8 mouse cellular contexts compared by ENCODE assay signal in genomic region chr1:136126895-136127294, GRCm38 (mm10). TPM values are rescaled to one million over a fixed set of nuclear protein-coding genes. Genes with fewer than 3 reads are reported as not detected.
DNase-seq lines count a peak whose midpoint lies in the region; ATAC-seq lines count a peak whose summit lies in the region.

No protein-coding gene starts in this region.

- WGBS in stomach, embryonic 15.5 days: 37% methylated on average over 10 of the region's 10 CpGs
- 88% methylated on average over 10 of the region's 10 CpGs for WGBS in midbrain, embryonic 13.5 days

- peak; percentile 27 for DNase-seq in ovary, postnatal 36 days (ENCODE audit: low spot score)
- DNase-seq in ovary, postnatal 14 days (ENCODE audit: low spot score): no peak
- peak; percentile 96 for DNase-seq in fibroblast of lung, adult 2 months (ENCODE audit: low read depth)
- DNase-seq in kidney, adult 9 months: peak; percentile 56
- DNase-seq in embryo, embryonic 11 days: no peak
- no peak for DNase-seq in retina, postnatal 1 day

- H3K9ac ChIP-seq in stomach, embryonic 15.5 days: no peak overlapping the region
- no peak overlapping the region for H3K9ac ChIP-seq in midbrain, embryonic 13.5 days (replicated peaks)

- no peaks in the 10 kb centered on the region for H3K36me3 ChIP-seq in stomach, embryonic 15.5 days
- no peaks in the 10 kb centered on the region for H3K36me3 ChIP-seq in midbrain, embryonic 13.5 days

- no peak for ATAC-seq in stomach, embryonic 15.5 days (ENCODE audit: insufficient read depth, low FRiP score, low read depth)
- no peak for ATAC-seq in midbrain, embryonic 13.5 days

- no peak overlapping the region for H3K4me2 ChIP-seq in stomach, embryonic 15.5 days
- no peak overlapping the region for H3K4me2 ChIP-seq in midbrain, embryonic 13.5 days (replicated peaks)

- no peaks in the 10 kb centered on the region for H3K27me3 ChIP-seq in stomach, embryonic 15.5 days (replicated peaks)
- H3K27me3 ChIP-seq in midbrain, embryonic 13.5 days: peaks cover 4% of the 10 kb centered on the region; the same call in 1 of the 2 replicates

- no peak overlapping the region for H3K4me3 ChIP-seq in stomach, embryonic 15.5 days (replicated peaks)
- H3K4me3 ChIP-seq in midbrain, embryonic 13.5 days (replicated peaks): no peak overlapping the region

- peaks cover 47% of the 10 kb centered on the region for H3K4me1 ChIP-seq in stomach, embryonic 15.5 days
- H3K4me1 ChIP-seq in midbrain, embryonic 13.5 days (replicated peaks): peaks cover 13% of the 10 kb centered on the region

- H3K9me3 ChIP-seq in stomach, embryonic 15.5 days: no peaks in the 10 kb centered on the region
- H3K9me3 ChIP-seq in midbrain, embryonic 13.5 days: no peaks in the 10 kb centered on the region

- peak overlapping the region; percentile 18 for H3K27ac ChIP-seq in stomach, embryonic 15.5 days
- no peak overlapping the region for H3K27ac ChIP-seq in midbrain, embryonic 13.5 days

RNA-seq across cellular contexts. Expression of gene Kif21b, which starts 4.3 kb away (rescaled TPM):
- polyA plus RNA-seq in stomach, embryonic 15.5 days (2015; fragmentation: Nextera tagmentation; extraction: Ambion mirVana): 3.3 and 3.8 TPM in 2 replicates
- 44.1 and 49.3 TPM in 2 replicates for polyA plus RNA-seq in midbrain, embryonic 13.5 days (2015; fragmentation: Nextera tagmentation; extraction: Ambion mirVana)

Comparison
In these comparisons a context has a peak if more than half of its experiments do, and no peak if none do; other contexts are left out.
1. DNase-seq: peak in ovary, postnatal 36 days (single experiment), fibroblast of lung, adult 2 months (single experiment) and kidney, adult 9 months (single experiment); none in ovary, postnatal 14 days (single experiment), embryo, embryonic 11 days (single experiment) and retina, postnatal 1 day (single experiment).